Mouse (Mus musculus): Measurements from ENCODE around the gene Adamts12. TPM values are rescaled to one million over a fixed set of nuclear protein-coding genes. Genes with fewer than 3 reads are reported as not detected.

Gene Adamts12
- polyA plus RNA-seq, 1 experiment from 2014 or later, result 0.89 TPM

- no peaks in the 10 kb centered on the region for H3K9me3 ChIP-seq
- H3K4me3 ChIP-seq, result no peak overlapping the region
- H3K27me3 ChIP-seq (ENCODE audit: poor library complexity, severe bottlenecking), result no peaks in the 10 kb centered on the region
- H3K36me3 ChIP-seq (replicated peaks), result no peaks in the 10 kb centered on the region
- 84% methylated on average over 5 of the region's 5 CpGs for WGBS
- H3K4me1 ChIP-seq, result peaks cover 4% of the 10 kb centered on the region; the same call in 1 of the 2 replicates
- no peak for DNase-seq (ENCODE audit: extremely low spot score, low spot score)
- H3K27ac ChIP-seq, result no peak overlapping the region
Observed at GRCm38 (mm10) chr15:11292246-11292645, 227.7 kb downstream of the Adamts12 start.

- Histone ChIP-seq H3K4me3 (no peak overlapping the region), H3K27ac (no peak overlapping the region), H3K9me3 (no peaks in the 10 kb centered on the region), H3K4me1 (peaks cover 4% of the 10 kb centered on the region; the same call in 1 of the 2 replicates), H3K27me3 (ENCODE audit: poor library complexity, severe bottlenecking) (no peaks in the 10 kb centered on the region), H3K36me3 (replicated peaks) (no peaks in the 10 kb centered on the region)
- no peak for DNase-seq (ENCODE audit: extremely low spot score, low spot score)
- 72% methylated on average over 6 of the region's 6 CpGs for WGBS
Observed at GRCm38 (mm10) chr15:11295016-11295415, 230.4 kb downstream of the Adamts12 start.

GRCm38 (mm10) chr15:11297960-11298359 lies 233.4 kb downstream of the Adamts12 start:
- H3K9me3 ChIP-seq, result no peaks in the 10 kb centered on the region
- no peak overlapping the region for H3K27ac ChIP-seq
- H3K27me3 ChIP-seq (ENCODE audit: poor library complexity, severe bottlenecking), result no peaks in the 10 kb centered on the region
- peaks cover 4% of the 10 kb centered on the region; the same call in 1 of the 2 replicates for H3K4me1 ChIP-seq
- no peaks in the 10 kb centered on the region for H3K36me3 ChIP-seq (replicated peaks)
- 77% methylated on average over 4 of the region's 4 CpGs for WGBS
- no peak for DNase-seq (ENCODE audit: extremely low spot score, low spot score)
- no peak overlapping the region for H3K4me3 ChIP-seq

GRCm38 (mm10) chr15:11317077-11317476 lies 252.5 kb downstream of the Adamts12 start:
- WGBS, result 72% methylated on average over 3 of the region's 3 CpGs

GRCm38 (mm10) chr15:11320481-11320880 lies 255.9 kb downstream of the Adamts12 start:
- no peaks in the 10 kb centered on the region for H3K4me1 ChIP-seq
- WGBS, result 31% methylated on average over 8 of the region's 8 CpGs
- H3K9me3 ChIP-seq, result no peaks in the 10 kb centered on the region
- H3K27me3 ChIP-seq (ENCODE audit: poor library complexity, severe bottlenecking), result no peaks in the 10 kb centered on the region
- no peak overlapping the region for H3K4me3 ChIP-seq
- no peak overlapping the region for H3K27ac ChIP-seq
- DNase-seq (ENCODE audit: extremely low spot score, low spot score), result peak; percentile 53
- no peaks in the 10 kb centered on the region for H3K36me3 ChIP-seq (replicated peaks)

More at GRCm38 (mm10) chr15:11317077-11317476, 252.5 kb downstream of the Adamts12 start:
- DNase-seq (ENCODE audit: extremely low spot score, low spot score), result no peak
- Histone ChIP-seq H3K27ac (no peak overlapping the region), H3K27me3 (ENCODE audit: poor library complexity, severe bottlenecking) (no peaks in the 10 kb centered on the region), H3K36me3 (replicated peaks) (no peaks in the 10 kb centered on the region), H3K4me1 (no peaks in the 10 kb centered on the region), H3K9me3 (no peaks in the 10 kb centered on the region), H3K4me3 (no peak overlapping the region)

- DNase-seq (ENCODE audit: extremely low spot score, low spot score), result no peak
- H3K27me3 ChIP-seq (ENCODE audit: poor library complexity, severe bottlenecking), result no peaks in the 10 kb centered on the region
- no peaks in the 10 kb centered on the region for H3K36me3 ChIP-seq (replicated peaks)
- no peaks in the 10 kb centered on the region for H3K9me3 ChIP-seq
- H3K4me1 ChIP-seq, result peaks cover 7% of the 10 kb centered on the region; the same call in 1 of the 2 replicates
- 85% methylated on average over 7 of the region's 7 CpGs for WGBS
- H3K4me3 ChIP-seq, result no peak overlapping the region
- H3K27ac ChIP-seq, result no peak overlapping the region
Observed at GRCm38 (mm10) chr15:11339467-11340180, 275.0 kb downstream of the Adamts12 start.

- 60% methylated on average over 3 of the region's 3 CpGs for WGBS
- H3K27ac ChIP-seq, result no peak overlapping the region
- H3K27me3 ChIP-seq (ENCODE audit: poor library complexity, severe bottlenecking), result no peaks in the 10 kb centered on the region
- H3K9me3 ChIP-seq, result no peaks in the 10 kb centered on the region
- no peak overlapping the region for H3K4me3 ChIP-seq
- no peak for DNase-seq (ENCODE audit: extremely low spot score, low spot score)
- H3K4me1 ChIP-seq, result no peaks in the 10 kb centered on the region
- H3K36me3 ChIP-seq (replicated peaks), result no peaks in the 10 kb centered on the region
Observed at GRCm38 (mm10) chr15:11355865-11356264, 291.3 kb downstream of the Adamts12 start.

GRCm38 (mm10) chr15:11357501-11357900 lies 292.9 kb downstream of the Adamts12 start:
- Histone ChIP-seq H3K9me3 (no peaks in the 10 kb centered on the region), H3K27ac (no peak overlapping the region), H3K36me3 (replicated peaks) (no peaks in the 10 kb centered on the region), H3K27me3 (ENCODE audit: poor library complexity, severe bottlenecking) (no peaks in the 10 kb centered on the region), H3K4me1 (no peaks in the 10 kb centered on the region), H3K4me3 (no peak overlapping the region)
- DNase-seq (ENCODE audit: extremely low spot score, low spot score), result no peak
- WGBS, result 97% methylated on average over 2 of the region's 2 CpGs

- Histone ChIP-seq H3K27ac (no peak overlapping the region), H3K9me3 (no peaks in the 10 kb centered on the region), H3K27me3 (ENCODE audit: poor library complexity, severe bottlenecking) (no peaks in the 10 kb centered on the region), H3K4me3 (no peak overlapping the region), H3K36me3 (replicated peaks) (no peaks in the 10 kb centered on the region), H3K4me1 (no peaks in the 10 kb centered on the region)
- WGBS, result 95% methylated on average over 1 of the region's 1 CpGs
- no peak for DNase-seq (ENCODE audit: extremely low spot score, low spot score)
Observed at GRCm38 (mm10) chr15:11360888-11361287, 296.3 kb downstream of the Adamts12 start.

- 88% methylated on average over 5 of the region's 5 CpGs for WGBS
Observed at GRCm38 (mm10) chr15:11361824-11362223, 297.2 kb downstream of the Adamts12 start.

GRCm38 (mm10) chr15:11364112-11364511 lies 299.5 kb downstream of the Adamts12 start:
- H3K27me3 ChIP-seq (ENCODE audit: poor library complexity, severe bottlenecking), result no peaks in the 10 kb centered on the region
- no peaks in the 10 kb centered on the region for H3K9me3 ChIP-seq
- DNase-seq (ENCODE audit: extremely low spot score, low spot score), result no peak
- H3K4me1 ChIP-seq, result no peaks in the 10 kb centered on the region
- no peak overlapping the region for H3K4me3 ChIP-seq
- 62% methylated on average over 2 of the region's 2 CpGs for WGBS
- H3K36me3 ChIP-seq (replicated peaks), result no peaks in the 10 kb centered on the region
- H3K27ac ChIP-seq, result no peak overlapping the region

More at GRCm38 (mm10) chr15:11361824-11362223, 297.2 kb downstream of the Adamts12 start:
- no peak overlapping the region for H3K27ac ChIP-seq
- no peaks in the 10 kb centered on the region for H3K9me3 ChIP-seq
- H3K4me1 ChIP-seq, result no peaks in the 10 kb centered on the region
- H3K36me3 ChIP-seq (replicated peaks), result no peaks in the 10 kb centered on the region
- DNase-seq (ENCODE audit: extremely low spot score, low spot score), result no peak
- H3K4me3 ChIP-seq, result no peak overlapping the region
- H3K27me3 ChIP-seq (ENCODE audit: poor library complexity, severe bottlenecking), result no peaks in the 10 kb centered on the region

GRCm38 (mm10) chr15:11364795-11365194 lies 300.2 kb downstream of the Adamts12 start:
- Histone ChIP-seq H3K4me1 (no peaks in the 10 kb centered on the region), H3K4me3 (no peak overlapping the region), H3K36me3 (replicated peaks) (no peaks in the 10 kb centered on the region), H3K27ac (no peak overlapping the region), H3K9me3 (no peaks in the 10 kb centered on the region), H3K27me3 (ENCODE audit: poor library complexity, severe bottlenecking) (no peaks in the 10 kb centered on the region)
- no peak for DNase-seq (ENCODE audit: extremely low spot score, low spot score)
- WGBS, result 97% methylated on average over 1 of the region's 1 CpGs

GRCm38 (mm10) chr15:11369572-11369971 lies 305.0 kb downstream of the Adamts12 start:
- H3K36me3 ChIP-seq (replicated peaks), result no peaks in the 10 kb centered on the region
- 88% methylated on average over 3 of the region's 3 CpGs for WGBS
- no peaks in the 10 kb centered on the region for H3K27me3 ChIP-seq (ENCODE audit: poor library complexity, severe bottlenecking)
- H3K4me3 ChIP-seq, result no peak overlapping the region
- no peaks in the 10 kb centered on the region for H3K9me3 ChIP-seq
- DNase-seq (ENCODE audit: extremely low spot score, low spot score), result no peak
- no peaks in the 10 kb centered on the region for H3K4me1 ChIP-seq
- no peak overlapping the region for H3K27ac ChIP-seq

Data from forebrain, embryonic 10.5 days (tissue).